Mouse (Mus musculus): ENCODE results near the gene Trim26. TPM values are rescaled to one million over a fixed set of nuclear protein-coding genes. Genes with fewer than 3 reads are reported as not detected.
"Not testable (repeated sequence)": the region's sequence is repeated elsewhere in the genome, so short reads cannot be mapped to it uniquely, and the experiment has no call there.

Trim26 gene
- 33.7 and 37.5 TPM in 2 replicates for polyA plus RNA-seq (2014; fragmentation: Nextera tagmentation; extraction: Ambion mirVana)

- H3K9me3 ChIP-seq (ENCODE audit: control insufficient read depth, low read length) = no peaks in the 10 kb centered on the region
- peak within 1 kb of the TSS; percentile 92 for H3K9ac ChIP-seq (ENCODE audit: low read length)
- ATAC-seq (ENCODE audit: insufficient read depth, low FRiP score, low TSS enrichment) = peak; percentile 99
- peak within 1 kb of the TSS; percentile 92 for H3K27ac ChIP-seq (ENCODE audit: low read depth, low read length)
- DNase-seq (ENCODE audit: low spot score) = peak; percentile 93
- H3K4me1 ChIP-seq (ENCODE audit: control insufficient read depth, insufficient read depth, low read length) = no peaks in the 10 kb centered on the region
- H3K4me2 ChIP-seq (ENCODE audit: low read depth) = peak within 1 kb of the TSS; percentile 57
- no peaks in the 10 kb centered on the region for H3K36me3 ChIP-seq (ENCODE audit: control insufficient read depth, insufficient read depth, low read length)
- H3K4me3 ChIP-seq (ENCODE audit: low read depth, low read length) = peak within 1 kb of the TSS; percentile 56
- H3K27me3 ChIP-seq (ENCODE audit: control insufficient read depth, insufficient read depth, low read length) = no peaks in the 10 kb centered on the region
- WGBS = under 1% methylated on average over 58 of the region's 58 CpGs
These were observed at the start of gene Trim26 for GRCm38 (mm10) chr17:36836874-36837647. Trim26 (plus strand) TSS chr17:36837134.

GRCm38 (mm10) chr17:36788351-36788750 lies 48.6 kb upstream of the Trim26 start:
- no peaks in the 10 kb centered on the region for H3K36me3 ChIP-seq (ENCODE audit: control insufficient read depth, insufficient read depth, low read length)
- H3K9me3 ChIP-seq (ENCODE audit: control insufficient read depth, low read length) = no peaks in the 10 kb centered on the region
- WGBS = 91% methylated on average over 2 of the region's 2 CpGs
- H3K4me1 ChIP-seq (ENCODE audit: control insufficient read depth, insufficient read depth, low read length) = no peaks in the 10 kb centered on the region
- no peak overlapping the region for H3K9ac ChIP-seq (ENCODE audit: low read length)
- H3K27me3 ChIP-seq (ENCODE audit: control insufficient read depth, insufficient read depth, low read length) = no peaks in the 10 kb centered on the region
- DNase-seq (ENCODE audit: low spot score) (no peak), ATAC-seq (ENCODE audit: insufficient read depth, low FRiP score, low TSS enrichment) (no peak)
- no peak overlapping the region for H3K4me2 ChIP-seq (ENCODE audit: low read depth)
- no peak overlapping the region for H3K27ac ChIP-seq (ENCODE audit: low read depth, low read length)
- no peak overlapping the region for H3K4me3 ChIP-seq (ENCODE audit: low read depth, low read length)

- H3K27me3 ChIP-seq (ENCODE audit: control insufficient read depth, insufficient read depth, low read length); H3K9me3 ChIP-seq (ENCODE audit: control insufficient read depth, low read length); H3K27ac ChIP-seq (ENCODE audit: low read depth, low read length); H3K4me1 ChIP-seq (ENCODE audit: control insufficient read depth, insufficient read depth, low read length); H3K4me3 ChIP-seq (ENCODE audit: low read depth, low read length); H3K4me2 ChIP-seq (ENCODE audit: low read depth); H3K36me3 ChIP-seq (ENCODE audit: control insufficient read depth, insufficient read depth, low read length); H3K9ac ChIP-seq (ENCODE audit: low read length): not testable (repeated sequence)
- DNase-seq (ENCODE audit: low spot score) (peak; percentile 61), ATAC-seq (ENCODE audit: insufficient read depth, low FRiP score, low TSS enrichment) (peak; percentile 31; the same call in 1 of the 2 replicates)
These were observed 48.1 kb upstream of the Trim26 start for GRCm38 (mm10) chr17:36788801-36789200.

- Histone ChIP-seq H3K36me3 (ENCODE audit: control insufficient read depth, insufficient read depth, low read length) (no peaks in the 10 kb centered on the region), H3K4me1 (ENCODE audit: control insufficient read depth, insufficient read depth, low read length) (no peaks in the 10 kb centered on the region), H3K9ac (ENCODE audit: low read length) (no peak overlapping the region), H3K4me2 (ENCODE audit: low read depth) (no peak overlapping the region), H3K9me3 (ENCODE audit: control insufficient read depth, low read length) (no peaks in the 10 kb centered on the region), H3K4me3 (ENCODE audit: low read depth, low read length) (no peak overlapping the region), H3K27ac (ENCODE audit: low read depth, low read length) (no peak overlapping the region), H3K27me3 (ENCODE audit: control insufficient read depth, insufficient read depth, low read length) (no peaks in the 10 kb centered on the region)
- WGBS = 90% methylated on average over 10 of the region's 10 CpGs
- ATAC-seq (ENCODE audit: insufficient read depth, low FRiP score, low TSS enrichment) (no peak), DNase-seq (ENCODE audit: low spot score) (no peak)
These were observed 37.4 kb upstream of the Trim26 start for GRCm38 (mm10) chr17:36799493-36799892.

GRCm38 (mm10) chr17:36799921-36800462 lies 36.9 kb upstream of the Trim26 start:
- not testable (repeated sequence) for H3K27ac ChIP-seq (ENCODE audit: low read depth, low read length); ATAC-seq (ENCODE audit: insufficient read depth, low FRiP score, low TSS enrichment); H3K9me3 ChIP-seq (ENCODE audit: control insufficient read depth, low read length); H3K27me3 ChIP-seq (ENCODE audit: control insufficient read depth, insufficient read depth, low read length); H3K36me3 ChIP-seq (ENCODE audit: control insufficient read depth, insufficient read depth, low read length); DNase-seq (ENCODE audit: low spot score); H3K9ac ChIP-seq (ENCODE audit: low read length); H3K4me3 ChIP-seq (ENCODE audit: low read depth, low read length); H3K4me1 ChIP-seq (ENCODE audit: control insufficient read depth, insufficient read depth, low read length); H3K4me2 ChIP-seq (ENCODE audit: low read depth)
- WGBS = 72% methylated on average over 4 of the region's 4 CpGs

GRCm38 (mm10) chr17:36811871-36812270 lies 25.1 kb upstream of the Trim26 start, which contains the start of gene H2-M10.6:
H2-M10.6 (plus strand) TSS chr17:36812171.
- no peaks in the 10 kb centered on the region for H3K9me3 ChIP-seq (ENCODE audit: control insufficient read depth, low read length)
- no peak within 1 kb of the TSS for H3K4me3 ChIP-seq (ENCODE audit: low read depth, low read length)
- DNase-seq (ENCODE audit: low spot score) (no peak), ATAC-seq (ENCODE audit: insufficient read depth, low FRiP score, low TSS enrichment) (no peak)
- H3K36me3 ChIP-seq (ENCODE audit: control insufficient read depth, insufficient read depth, low read length) = no peaks in the 10 kb centered on the region
- H3K4me1 ChIP-seq (ENCODE audit: control insufficient read depth, insufficient read depth, low read length) = no peaks in the 10 kb centered on the region
- no peak within 1 kb of the TSS for H3K9ac ChIP-seq (ENCODE audit: low read length)
- H3K27ac ChIP-seq (ENCODE audit: low read depth, low read length) = no peak within 1 kb of the TSS
- no peaks in the 10 kb centered on the region for H3K27me3 ChIP-seq (ENCODE audit: control insufficient read depth, insufficient read depth, low read length)
- no peak within 1 kb of the TSS for H3K4me2 ChIP-seq (ENCODE audit: low read depth)

GRCm38 (mm10) chr17:36824005-36824404 lies 12.9 kb upstream of the Trim26 start:
- DNase-seq (ENCODE audit: low spot score) (peak; percentile 64), ATAC-seq (ENCODE audit: insufficient read depth, low FRiP score, low TSS enrichment) (peak; percentile 41; the same call in 1 of the 2 replicates)
- Histone ChIP-seq H3K4me2 (ENCODE audit: low read depth) (no peak overlapping the region), H3K27ac (ENCODE audit: low read depth, low read length) (no peak overlapping the region), H3K36me3 (ENCODE audit: control insufficient read depth, insufficient read depth, low read length) (no peaks in the 10 kb centered on the region), H3K27me3 (ENCODE audit: control insufficient read depth, insufficient read depth, low read length) (no peaks in the 10 kb centered on the region), H3K9ac (ENCODE audit: low read length) (no peak overlapping the region), H3K9me3 (ENCODE audit: control insufficient read depth, low read length) (no peaks in the 10 kb centered on the region), H3K4me1 (ENCODE audit: control insufficient read depth, insufficient read depth, low read length) (no peaks in the 10 kb centered on the region), H3K4me3 (ENCODE audit: low read depth, low read length) (no peak overlapping the region)

GRCm38 (mm10) chr17:36825525-36825924 lies 11.4 kb upstream of the Trim26 start:
- Histone ChIP-seq H3K36me3 (ENCODE audit: control insufficient read depth, insufficient read depth, low read length) (no peaks in the 10 kb centered on the region), H3K27ac (ENCODE audit: low read depth, low read length) (no peak overlapping the region), H3K4me2 (ENCODE audit: low read depth) (no peak overlapping the region), H3K9me3 (ENCODE audit: control insufficient read depth, low read length) (no peaks in the 10 kb centered on the region), H3K4me3 (ENCODE audit: low read depth, low read length) (no peak overlapping the region), H3K4me1 (ENCODE audit: control insufficient read depth, insufficient read depth, low read length) (no peaks in the 10 kb centered on the region), H3K9ac (ENCODE audit: low read length) (no peak overlapping the region), H3K27me3 (ENCODE audit: control insufficient read depth, insufficient read depth, low read length) (no peaks in the 10 kb centered on the region)
- WGBS = 29% methylated on average over 4 of the region's 4 CpGs
- no peak for DNase-seq (ENCODE audit: low spot score)
- no peak; the same call in 1 of the 2 replicates for ATAC-seq (ENCODE audit: insufficient read depth, low FRiP score, low TSS enrichment)

- H3K9me3 ChIP-seq (ENCODE audit: control insufficient read depth, low read length); H3K27ac ChIP-seq (ENCODE audit: low read depth, low read length); H3K4me2 ChIP-seq (ENCODE audit: low read depth); H3K9ac ChIP-seq (ENCODE audit: low read length); H3K36me3 ChIP-seq (ENCODE audit: control insufficient read depth, insufficient read depth, low read length); H3K4me3 ChIP-seq (ENCODE audit: low read depth, low read length); H3K27me3 ChIP-seq (ENCODE audit: control insufficient read depth, insufficient read depth, low read length); ATAC-seq (ENCODE audit: insufficient read depth, low FRiP score, low TSS enrichment); H3K4me1 ChIP-seq (ENCODE audit: control insufficient read depth, insufficient read depth, low read length): not testable (repeated sequence)
- whole genome bisulfite sequencing = 22% methylated on average over 5 of the region's 5 CpGs
- DNase-seq (ENCODE audit: low spot score) = peak; percentile 46
These were observed 10.9 kb upstream of the Trim26 start for GRCm38 (mm10) chr17:36826002-36826401.
